Mouse (Mus musculus): ENCODE data around the gene Cpxm2. TPM values are rescaled to one million over a fixed set of nuclear protein-coding genes. Genes with fewer than 3 reads are reported as not detected.

The Cpxm2 gene
- total RNA-seq, 4 experiments from 2014 or later, result 1.7 to 2.9 (median 2.7) TPM

DNA sequence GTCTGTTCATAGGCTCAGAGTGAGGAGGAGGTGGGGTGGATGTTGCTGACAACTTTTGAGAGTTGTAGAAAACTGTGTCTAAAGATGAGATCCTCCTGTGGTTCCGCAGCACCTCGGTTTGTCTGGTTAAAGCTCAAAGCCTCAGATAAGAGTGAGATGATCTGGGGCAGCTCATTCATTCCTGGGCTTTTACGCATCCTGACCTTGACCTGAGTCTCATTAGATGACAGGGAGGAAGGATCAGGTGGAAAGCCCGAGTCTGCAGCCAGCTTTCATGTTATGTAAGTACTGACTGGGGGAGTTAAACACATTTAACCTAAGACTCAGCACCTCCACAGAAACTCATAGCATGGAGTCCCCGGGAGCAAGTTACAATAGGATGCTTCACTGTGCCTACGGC is 127.9 kb downstream of the Cpxm2 start:
- no peak for DNase-seq (ENCODE audit: low spot score in 2 of 2)

DNA sequence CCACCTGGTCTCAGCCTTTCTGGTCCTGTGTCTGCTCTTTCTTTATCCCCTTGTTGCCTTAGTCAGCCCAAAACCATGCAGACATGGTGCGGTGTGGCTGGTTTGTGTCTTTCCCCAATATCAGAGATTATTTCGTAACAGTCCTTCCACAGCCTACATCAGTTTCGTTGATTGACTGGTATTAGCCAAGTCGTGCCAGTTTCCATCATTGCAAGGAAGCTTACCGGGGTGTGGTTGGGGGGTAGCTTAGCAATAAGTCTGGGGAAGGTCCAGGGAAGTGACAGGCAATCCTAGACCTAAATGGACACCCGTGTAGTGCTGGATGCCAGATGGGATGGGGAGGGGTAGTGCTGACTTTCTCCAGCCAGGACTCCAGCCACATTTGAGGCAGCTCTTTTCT is 128.9 kb downstream of the Cpxm2 start:
- no peak for DNase-seq (ENCODE audit: low spot score in 2 of 2)

- DNase-seq (ENCODE audit: low spot score in 2 of 2), result no peak
Measured at GRCm38 (mm10) chr7:132015933-132016332, 138.6 kb downstream of the Cpxm2 start.

DNA sequence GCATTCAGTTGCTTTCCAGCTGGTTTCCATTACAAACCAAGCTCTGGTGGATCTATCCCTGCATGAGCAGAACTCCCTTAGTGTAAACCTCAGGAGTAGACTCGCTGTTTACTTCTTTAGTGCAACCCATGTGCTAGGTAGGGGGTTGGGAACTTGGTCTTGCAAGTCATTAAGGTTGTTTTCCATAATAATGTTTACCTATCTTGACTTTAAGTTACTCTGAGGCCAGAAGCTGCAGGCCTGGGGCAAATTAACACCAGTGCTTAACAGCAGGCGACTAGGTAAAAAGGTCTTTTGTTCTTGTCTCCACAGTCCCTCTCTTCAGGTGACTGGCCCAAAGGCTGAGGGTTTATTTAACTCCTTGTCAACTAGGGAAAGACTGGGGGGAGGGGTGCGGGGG is 139.3 kb downstream of the Cpxm2 start:
- DNase-seq (ENCODE audit: low spot score in 2 of 2), result no peak

DNA sequence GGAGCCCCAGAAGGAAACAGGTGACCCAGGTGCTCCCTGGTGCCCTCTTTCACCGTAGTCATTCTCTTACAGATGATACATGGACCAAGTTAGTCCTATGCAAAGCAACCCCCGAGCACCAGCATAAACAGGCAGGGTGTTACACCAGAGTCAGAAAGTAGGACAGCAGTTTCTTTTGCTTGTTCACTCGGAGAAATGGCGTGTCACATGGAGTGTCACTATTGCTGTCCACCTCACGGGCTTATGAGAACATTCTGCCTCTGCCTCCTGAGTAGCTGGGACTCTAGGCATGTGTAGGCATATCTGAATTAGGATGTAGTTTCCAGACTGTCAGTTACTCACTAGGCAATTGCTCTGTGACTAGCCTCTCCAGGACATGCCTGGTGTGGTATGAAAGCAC is 140.6 kb downstream of the Cpxm2 start:
- DNase-seq (ENCODE audit: low spot score in 2 of 2), result no peak

DNA sequence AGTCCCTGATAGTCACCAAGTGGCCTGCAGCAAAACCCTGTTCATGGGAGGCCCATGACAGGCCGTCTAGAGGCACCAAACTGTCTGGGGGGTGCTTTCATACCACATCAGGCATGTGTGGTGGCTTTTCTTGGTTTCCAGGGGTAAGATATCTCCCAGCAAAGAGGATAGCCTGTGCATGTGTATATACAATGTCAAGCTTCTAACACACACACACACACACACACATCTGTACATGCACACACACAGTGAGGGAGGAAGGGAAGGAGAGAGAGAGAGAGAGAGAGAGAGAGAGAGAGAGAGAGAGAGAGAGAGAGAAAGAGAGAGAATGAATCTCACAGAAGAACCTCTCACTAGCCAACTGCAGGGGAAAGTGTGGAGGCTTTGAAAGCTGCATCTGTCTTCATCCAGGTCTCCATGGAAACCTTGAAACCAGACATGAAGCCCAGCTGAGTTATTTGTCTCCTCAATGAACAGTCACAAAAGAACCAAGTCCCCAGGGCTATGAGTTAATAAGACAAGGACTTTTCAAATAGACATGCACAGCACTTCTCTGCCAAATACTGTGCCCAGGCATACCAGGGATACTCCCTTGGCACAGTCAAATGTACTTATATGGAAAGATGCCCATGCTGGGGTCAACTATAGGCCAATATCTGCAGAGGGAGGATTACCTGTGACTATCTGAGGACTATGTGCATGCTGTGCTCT is 141.4 kb downstream of the Cpxm2 start:
- DNase-seq (ENCODE audit: low spot score in 2 of 2), result peak; percentile 34 to 58

DNA sequence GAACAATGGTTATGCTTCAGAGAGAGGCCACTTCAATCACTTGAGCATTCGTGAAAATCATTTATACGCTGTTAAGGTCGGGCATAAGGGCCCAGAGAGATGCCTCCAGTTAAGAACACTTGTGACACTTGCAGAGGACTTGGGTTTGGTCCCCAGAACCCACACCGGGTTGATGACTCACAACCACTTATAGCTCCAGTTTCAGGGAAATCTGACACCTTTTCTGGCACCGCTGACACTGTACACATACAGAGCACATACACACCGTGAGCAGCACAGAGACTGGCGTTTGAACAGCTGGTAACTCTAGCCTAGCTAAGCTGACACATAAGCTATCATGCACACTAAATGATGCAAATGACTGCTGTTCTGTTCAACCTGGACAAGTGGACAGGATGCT is 145.5 kb downstream of the Cpxm2 start:
- DNase-seq (ENCODE audit: low spot score in 2 of 2), result no peak

DNA sequence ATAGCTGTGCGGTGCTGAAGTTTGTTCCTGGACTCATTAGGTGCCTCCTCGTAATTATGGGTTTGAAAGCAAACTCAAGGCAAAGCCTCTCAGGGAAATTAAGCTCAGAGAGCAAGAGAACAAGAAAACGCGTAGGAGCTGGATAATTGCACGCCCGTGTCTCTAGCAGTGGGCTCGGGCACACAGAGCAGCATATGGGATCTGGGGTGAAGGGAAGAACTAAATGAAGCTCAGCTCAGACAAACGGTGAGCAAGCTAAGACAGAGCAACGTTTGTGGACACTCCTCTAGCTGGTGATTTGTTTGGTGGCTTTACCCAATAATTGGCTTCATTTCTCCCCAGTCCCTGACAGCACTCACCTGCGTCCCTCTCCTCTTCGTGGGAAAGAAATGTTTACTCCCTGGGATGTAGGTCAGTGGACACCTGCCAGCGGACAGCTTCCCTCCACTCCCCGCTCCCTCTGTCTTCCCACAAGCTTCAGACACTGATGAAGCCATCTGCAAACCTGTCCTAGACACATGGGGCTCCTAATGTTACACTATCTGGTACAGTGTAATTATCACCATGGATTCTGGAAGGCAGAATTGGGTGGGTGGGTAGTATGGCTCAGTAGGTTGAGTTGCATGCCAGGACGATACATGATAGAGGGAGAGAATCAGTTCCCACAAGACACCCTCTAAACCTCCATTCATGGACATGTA is 148.4 kb downstream of the Cpxm2 start:
- DNase-seq (ENCODE audit: low spot score in 2 of 2), result peak; percentile 33 to 35

DNA sequence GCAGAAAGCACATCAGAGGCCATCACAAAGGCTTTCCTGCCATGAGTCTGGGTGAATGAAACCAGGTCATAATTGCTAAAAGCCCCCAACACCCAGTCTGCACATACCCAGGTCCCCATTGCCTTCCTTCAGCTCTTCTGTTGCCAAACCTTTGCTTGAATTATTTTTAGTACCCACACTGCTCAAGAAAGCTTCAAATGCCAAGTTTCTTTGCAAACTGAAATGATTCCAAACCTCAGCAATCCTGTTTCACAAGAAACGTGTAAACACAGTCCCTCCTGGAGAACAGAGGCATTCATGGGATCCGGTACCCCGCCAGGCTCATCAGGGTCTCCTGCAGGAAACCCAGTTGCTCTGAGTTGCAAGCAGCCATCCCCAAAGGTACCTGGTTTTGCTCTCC is 161.7 kb downstream of the Cpxm2 start:
- no peak for DNase-seq (ENCODE audit: low spot score in 2 of 2)

DNA sequence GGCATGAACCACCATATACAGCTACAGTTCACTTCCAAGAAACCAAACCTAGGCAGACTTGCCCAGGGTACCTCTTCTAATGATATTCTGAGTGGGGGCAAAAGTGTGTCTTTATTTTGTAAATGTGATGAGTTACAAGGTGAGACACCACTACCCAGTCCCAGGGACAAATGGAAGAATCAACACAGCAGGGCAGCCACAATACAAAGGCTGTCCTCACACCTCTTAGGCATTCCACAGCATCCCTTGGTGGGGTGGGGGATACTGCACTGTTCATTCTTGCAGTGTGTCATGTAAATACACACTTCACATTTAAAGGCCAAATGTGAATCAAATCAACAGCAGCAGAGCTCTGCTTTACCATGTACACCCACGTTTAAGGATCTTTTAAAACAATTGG is 162.3 kb downstream of the Cpxm2 start:
- DNase-seq (ENCODE audit: low spot score in 2 of 2), result no peak

GRCm38 (mm10) chr7:131989056-131989455 is 165.5 kb downstream of the Cpxm2 start:
- DNase-seq (ENCODE audit: low spot score in 2 of 2), result no peak

Other genes starting within 250 kb of the Cpxm2 start
- gene Gpr26, start 188.3 kb downstream of the Cpxm2 start, total RNA-seq (2022), result 10 to 100 TPM; 55.4 to 68.6 (median 60.9) TPM
- gene Chst15, start 162.5 kb upstream of the Cpxm2 start, total RNA-seq (2022), result 10 to 100 TPM; 43.0 to 51.0 (median 47.8) TPM